Mouse (Mus musculus) MEL (cell line): ENCODE results near the gene Mrpl43. TPM values are rescaled to one million over a fixed set of nuclear protein-coding genes. Genes with fewer than 3 reads are reported as not detected.

Source experiments
- DNase-seq: peaks from one replicate; pipeline ENCODE4 v3.0.0; 2011; ENCODE audit warnings: low read depth, low spot score
- H3K27ac ChIP-seq: 2 replicates; pipeline ENCODE4 v1.5.1; 2012; ENCODE audit warnings: low read depth, mild to moderate bottlenecking, control low read depth, low read length, moderate library complexity; ENCODE audit not compliant: control insufficient read depth
- H3K27me3 ChIP-seq, 2 experiments: fragments of 150-350 bp in 1 of 2; sonication (generic) in 1 of 2; 2 replicates each; pipeline ENCODE4 v1.6.1; 2012; ENCODE audit warnings: low read length in 2 of 2, mild to moderate bottlenecking in 2 of 2, improper control_type of control experiment in 1 of 2, moderate library complexity in 1 of 2; ENCODE audit not compliant: insufficient read depth in 2 of 2, control insufficient read depth in 1 of 2
- H3K36me3 ChIP-seq, 2 experiments: 2 replicates each; pipeline ENCODE4 v1.6.1; 2012 to 2014; ENCODE audit warnings: low read length in 2 of 2, improper control_type of control experiment in 1 of 2, inconsistent platforms in 1 of 2, mild to moderate bottlenecking in 1 of 2; ENCODE audit not compliant: insufficient read depth in 2 of 2, control insufficient read depth in 1 of 2
- H3K4me1 ChIP-seq, 2 experiments: fragments of 150-350 bp in 1 of 2; sonication (generic) in 1 of 2; 2 replicates each; pipeline ENCODE4 v1.6.1; 2012; ENCODE audit warnings: low read length in 2 of 2, improper control_type of control experiment in 1 of 2, mild to moderate bottlenecking in 1 of 2; ENCODE audit not compliant: insufficient read depth in 2 of 2, control insufficient read depth in 1 of 2
- H3K4me3 ChIP-seq, 2 experiments: fragments of 150-350 bp in 1 of 2; sonication (generic) in 1 of 2; 2 replicates each; pipeline ENCODE4 v1.5.1; 2012; ENCODE audit warnings: low read depth in 2 of 2, low read length in 2 of 2, mild to moderate bottlenecking in 2 of 2, moderate library complexity in 2 of 2, control low read depth in 1 of 2, improper control_type of control experiment in 1 of 2; ENCODE audit not compliant: control insufficient read depth in 1 of 2, insufficient read depth in 1 of 2
- H3K79me2 ChIP-seq: 2 replicates; pipeline ENCODE4 v1.6.1; 2012; ENCODE audit warnings: mild to moderate bottlenecking, low read length, moderate library complexity; ENCODE audit not compliant: control insufficient read depth, poor library complexity, insufficient read depth
- H3K9ac ChIP-seq: 2 replicates; pipeline ENCODE4 v1.6.1; 2012; ENCODE audit warnings: low read depth, mild to moderate bottlenecking, control low read depth, low read length, moderate library complexity; ENCODE audit not compliant: control insufficient read depth, poor library complexity, severe bottlenecking
- H3K9me3 ChIP-seq: fragments of 150-350 bp; sonication (generic); replicated peaks from 2 replicates; pipeline ENCODE4 v1.6.1; 2012; ENCODE audit warnings: mild to moderate bottlenecking, low read length, improper control_type of control experiment, moderate library complexity; ENCODE audit not compliant: insufficient read depth
- CTCF ChIP-seq, 3 experiments: IDR thresholded peaks in 2 of 3; conservative IDR thresholded peaks in 1 of 3; 2 replicates each; pipeline ENCODE4 v1.5.1; 2011 to 2012; ENCODE audit warnings: low read length in 3 of 3, low read depth in 2 of 3, mild to moderate bottlenecking in 2 of 3, improper control_type of control experiment in 1 of 3, inconsistent platforms in 1 of 3, mixed read lengths in 1 of 3, moderate library complexity in 1 of 3; ENCODE audit not compliant: control insufficient read depth in 1 of 3, insufficient read depth in 1 of 3, poor library complexity in 1 of 3, severe bottlenecking in 1 of 3
- E2F4 ChIP-seq: IDR thresholded peaks from 2 replicates; pipeline ENCODE4 v1.6.1; 2011; ENCODE audit warnings: low read depth, low read length, improper control_type of control experiment, borderline replicate concordance
- ELF1 ChIP-seq: IDR thresholded peaks from 2 replicates; pipeline ENCODE4 v1.6.1; 2014; ENCODE audit warnings: low read depth, mild to moderate bottlenecking, inconsistent platforms, low read length, improper control_type of control experiment, moderate library complexity
- EP300 ChIP-seq, 2 experiments: IDR thresholded peaks; 2 replicates each; pipeline ENCODE4 v1.6.1; 2011; ENCODE audit warnings: improper control_type of control experiment in 2 of 2, low read length in 2 of 2, low read depth in 1 of 2, mild to moderate bottlenecking in 1 of 2
- ETS1 ChIP-seq: IDR thresholded peaks from 2 replicates; pipeline ENCODE4 v1.6.1; 2012; ENCODE audit warnings: low read depth, mild to moderate bottlenecking, inconsistent platforms, low read length, improper control_type of control experiment, moderate library complexity
- GABPA ChIP-seq: IDR thresholded peaks from 2 replicates; pipeline ENCODE4 v1.6.1; 2012; ENCODE audit warnings: low read depth, mild to moderate bottlenecking, inconsistent platforms, low read length, improper control_type of control experiment, moderate library complexity
- GATA1 ChIP-seq: IDR thresholded peaks from 2 replicates; pipeline ENCODE4 v1.6.1; 2011; ENCODE audit warnings: low read depth, low read length, improper control_type of control experiment
- MAFK ChIP-seq: IDR thresholded peaks from 2 replicates; pipeline ENCODE4 v1.6.1; 2011; ENCODE audit warnings: low read depth, mild to moderate bottlenecking, low read length, improper control_type of control experiment, borderline replicate concordance
- MAX ChIP-seq: IDR thresholded peaks from 2 replicates; pipeline ENCODE4 v1.6.1; 2011; ENCODE audit warnings: low read length, improper control_type of control experiment
- MXI1 ChIP-seq: IDR thresholded peaks from 2 replicates; pipeline ENCODE4 v1.6.1; 2011; ENCODE audit warnings: mild to moderate bottlenecking, low read depth, low read length, improper control_type of control experiment
- MYB ChIP-seq: IDR thresholded peaks from 2 replicates; pipeline ENCODE4 v1.6.1; 2011; ENCODE audit warnings: mild to moderate bottlenecking, low read depth, low read length, improper control_type of control experiment
- NELFE ChIP-seq: IDR thresholded peaks from 2 replicates; pipeline ENCODE4 v1.6.1; 2011; ENCODE audit warnings: low read depth, low read length, improper control_type of control experiment
- NRF1 ChIP-seq: IDR thresholded peaks from 2 replicates; pipeline ENCODE4 v1.6.1; 2014; ENCODE audit warnings: low read depth, mild to moderate bottlenecking, inconsistent platforms, low read length, improper control_type of control experiment, moderate library complexity; ENCODE audit not compliant: poor library complexity, insufficient read depth, severe bottlenecking
- POLR2A ChIP-seq, 2 experiments: IDR thresholded peaks; 2 replicates each; pipeline ENCODE4 v1.6.1; 2011 to 2012; ENCODE audit warnings: low read length in 2 of 2, mild to moderate bottlenecking in 2 of 2, control low read depth in 1 of 2, improper control_type of control experiment in 1 of 2, low read depth in 1 of 2, moderate library complexity in 1 of 2; ENCODE audit not compliant: control insufficient read depth in 1 of 2, insufficient read depth in 1 of 2, poor library complexity in 1 of 2
- POLR2AphosphoS5 ChIP-seq: IDR thresholded peaks from 2 replicates; pipeline ENCODE4 v1.6.1; 2012; ENCODE audit warnings: low read depth, borderline replicate concordance, mild to moderate bottlenecking, inconsistent platforms, low read length, moderate library complexity, mixed read lengths
- RAD21 ChIP-seq: IDR thresholded peaks from 2 replicates; pipeline ENCODE4 v1.6.1; 2011; ENCODE audit warnings: mild to moderate bottlenecking, low read depth, low read length, improper control_type of control experiment
- RCOR1 ChIP-seq: IDR thresholded peaks from 2 replicates; pipeline ENCODE4 v1.6.1; 2012; ENCODE audit warnings: low read depth, mild to moderate bottlenecking, inconsistent platforms, low read length, improper control_type of control experiment
- SIN3A ChIP-seq: IDR thresholded peaks from 2 replicates; pipeline ENCODE4 v1.6.1; 2012; ENCODE audit warnings: low read length, improper control_type of control experiment, inconsistent platforms
- TAL1 ChIP-seq: IDR thresholded peaks from 2 replicates; pipeline ENCODE4 v1.6.1; 2012; ENCODE audit warnings: mild to moderate bottlenecking, inconsistent platforms, low read length, moderate library complexity, mixed read lengths
- TCF12 ChIP-seq: IDR thresholded peaks from 2 replicates; pipeline ENCODE4 v1.6.1; 2014; ENCODE audit warnings: low read depth, mild to moderate bottlenecking, inconsistent platforms, low read length, improper control_type of control experiment, moderate library complexity
- UBTF ChIP-seq: IDR thresholded peaks from 2 replicates; pipeline ENCODE4 v1.6.1; 2012; ENCODE audit warnings: low read depth, mild to moderate bottlenecking, inconsistent platforms, low read length, improper control_type of control experiment, moderate library complexity, borderline replicate concordance; ENCODE audit not compliant: insufficient read depth
- ZC3H11A ChIP-seq: IDR thresholded peaks from 2 replicates; pipeline ENCODE4 v1.6.1; 2012; ENCODE audit warnings: low read depth, mild to moderate bottlenecking, inconsistent platforms, low read length, improper control_type of control experiment
- ZMIZ1 ChIP-seq: IDR thresholded peaks from 2 replicates; pipeline ENCODE4 v1.6.1; 2012; ENCODE audit warnings: low read depth, mild to moderate bottlenecking, inconsistent platforms, low read length, improper control_type of control experiment, moderate library complexity
- ZNF384 ChIP-seq: IDR thresholded peaks from 2 replicates; pipeline ENCODE4 v1.6.1; 2012; ENCODE audit warnings: low read depth, mild to moderate bottlenecking, inconsistent platforms, low read length, improper control_type of control experiment
- polyA plus RNA-seq, 2 experiments: library from polyadenylated mRNA; stranded (reverse) in 1 of 2; unstranded in 1 of 2; fragments of >175 nt in 1 of 2; fragments of >200 nt in 1 of 2; gene quantifications; 2 replicates each; pipeline versions ENCODE4 v1.2.1 to v1.2.4; 2012; ENCODE audit warnings: low replicate concordance in 2 of 2, low read depth in 1 of 2; ENCODE audit not compliant: insufficient read length in 2 of 2, insufficient read depth in 1 of 2, missing spikeins in 1 of 2
- total RNA-seq: library from RNA; depleted of rRNA; stranded (reverse); fragments of 300-350 nt; gene quantifications from 2 replicates; pipeline ENCODE4 v1.2.3, GENCODE M21; 2012

The Mrpl43 gene
- total and polyA plus RNA-seq, 3 experiments, result 136 to 145 TPM; not detected in 1

GRCm38 (mm10) chr19:45053451-45053850 is 47.2 kb upstream of the Mrpl43 start:
- peaks cover 0 to 18% of the 10 kb centered on the region in 2 experiments; a peak in 2 of 4 replicates for H3K36me3 ChIP-seq
- TF ChIP-seq NELFE (no peak), UBTF (no peak), NRF1 (no peak), RAD21 (no peak), ELF1 (no peak), ZMIZ1 (no peak), SIN3A (no peak), GATA1 (no peak), TAL1 (no peak), ETS1 (no peak), POLR2AphosphoS5 (no peak), MAFK (no peak), E2F4 (no peak), MAX (no peak), RCOR1 (no peak), MYB (no peak), EP300 (IDR thresholded peaks at IDR 0.05; ENCODE audit: low read depth in 1 of 2, low read length in 2 of 2) (no peak), ZC3H11A (no peak), CTCF (IDR thresholded peaks at IDR 0.05 in 2 of 3, conservative IDR thresholded peaks at IDR 0.05 in 1 of 3; ENCODE audit: control insufficient read depth in 1 of 3, insufficient read depth in 1 of 3, low read depth in 2 of 3, low read length in 3 of 3, poor library complexity in 1 of 3, severe bottlenecking in 1 of 3) (no peak), GABPA (no peak)
- TF ChIP-seq, all 39 proteins: peak for 0
- Histone ChIP-seq H3K9me3 (no peaks in the 10 kb centered on the region), H3K4me1 (peaks cover 10 to 30% of the 10 kb centered on the region in 2 experiments), H3K79me2 (no peaks in the 10 kb centered on the region; the same call in 1 of the 2 replicates), H3K4me3 (no peak overlapping the region), H3K27ac (no peak overlapping the region), H3K9ac (no peak overlapping the region), H3K27me3 (no peaks in the 10 kb centered on the region)
- DNase-seq, result no peak

- no peak for DNase-seq
Measured at GRCm38 (mm10) chr19:45049523-45049922, 43.3 kb upstream of the Mrpl43 start.

More at GRCm38 (mm10) chr19:45049523-45049922, 43.3 kb upstream of the Mrpl43 start:
- Histone ChIP-seq H3K4me1 (peaks cover 6 to 15% of the 10 kb centered on the region in 2 experiments), H3K9me3 (no peaks in the 10 kb centered on the region), H3K27me3 (no peaks in the 10 kb centered on the region)
- TF ChIP-seq ZNF384 (no peak), TCF12 (no peak), EP300 (IDR thresholded peaks at IDR 0.05; ENCODE audit: low read depth in 1 of 2, low read length in 2 of 2) (no peak), MXI1 (no peak), GABPA (no peak), MYB (no peak), UBTF (no peak), POLR2AphosphoS5 (no peak), SIN3A (no peak), NELFE (no peak), POLR2A (IDR thresholded peaks at IDR 0.05; ENCODE audit: control insufficient read depth in 1 of 2, insufficient read depth in 1 of 2, low read depth in 1 of 2, low read length in 2 of 2, poor library complexity in 1 of 2) (no peak), ZMIZ1 (no peak)
- TF ChIP-seq, all 39 proteins: peak for 0
- Histone ChIP-seq H3K79me2 (no peaks in the 10 kb centered on the region), H3K36me3 (peaks cover 0 to 7% of the 10 kb centered on the region in 2 experiments; a peak in 1 of 4 replicates), H3K4me3 (no peak overlapping the region), H3K27ac (no peak overlapping the region), H3K9ac (no peak overlapping the region)
